Mouse (Mus musculus) brown adipose tissue, adult 24 weeks (tissue): ENCODE measurements around the gene Wiz. TPM values are rescaled to one million over a fixed set of nuclear protein-coding genes. Genes with fewer than 3 reads are reported as not detected.
A peak's percentile ranks its signal among the peaks of the same experiment; 100 is the strongest.

Source experiments
- H3K27ac ChIP-seq: fragments of 200-500 bp; replicated peaks from 2 replicates; pipeline ENCODE4 v1.5.1; 2012; ENCODE audit warnings: low read depth, mild to moderate bottlenecking, low read length
- H3K4me1 ChIP-seq: fragments of 200-500 bp; 2 replicates; pipeline ENCODE4 v1.6.1; 2012; ENCODE audit warnings: low read length, mixed read lengths; ENCODE audit not compliant: control insufficient read depth, insufficient read depth, insufficient read length
- H3K4me3 ChIP-seq: fragments of 200-500 bp; 2 replicates; pipeline ENCODE4 v1.5.1; 2012; ENCODE audit warnings: low read depth, mild to moderate bottlenecking, low read length, moderate library complexity; ENCODE audit not compliant: insufficient read depth
- polyA plus RNA-seq: library from polyadenylated mRNA; stranded (reverse); fragments of >200 nt; gene quantifications from 2 replicates; pipeline ENCODE4 v1.2.4, GENCODE M21; 2012; ENCODE audit not compliant: missing spikeins, insufficient read depth, insufficient read length

The Wiz gene
- polyA plus RNA-seq: 10.3 and 14.1 TPM in 2 replicates

DNA sequence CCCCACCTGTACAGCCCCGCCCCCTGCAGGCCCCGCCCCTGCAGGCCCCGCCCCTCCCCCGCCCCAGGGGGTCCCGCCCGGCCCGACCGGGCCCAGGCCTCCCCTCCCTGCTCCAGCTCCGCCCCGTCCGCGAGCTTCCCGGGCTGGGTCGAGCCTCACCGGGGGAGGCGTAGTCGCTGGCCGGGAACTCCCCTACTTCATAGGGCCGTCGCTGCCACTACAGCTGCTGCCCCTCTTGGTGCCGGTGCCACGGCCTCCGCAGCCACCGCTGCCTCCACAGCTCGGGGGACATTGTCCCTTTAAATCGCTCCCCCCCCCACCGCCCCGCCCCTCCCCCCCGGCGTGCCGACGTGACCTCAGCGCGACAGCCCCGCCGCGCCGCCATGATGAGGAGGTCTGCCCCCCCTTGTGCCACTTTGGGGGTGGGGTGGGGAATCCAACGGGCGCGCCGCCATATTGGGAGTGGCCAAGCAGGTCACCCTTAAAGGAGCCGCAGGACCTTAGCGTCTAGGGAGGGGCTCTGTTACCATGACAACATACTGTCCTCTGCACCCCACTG is at the start of gene Wiz:
Gene Wiz (minus strand): TSS at position 339 of the 559 bp plus-strand sequence.
- Histone ChIP-seq H3K27ac (peak within 1 kb of the TSS; percentile 94), H3K4me1 (peaks cover 4% of the 10 kb centered on the region; the same call in 1 of the 2 replicates), H3K4me3 (peak within 1 kb of the TSS; percentile 97)

DNA sequence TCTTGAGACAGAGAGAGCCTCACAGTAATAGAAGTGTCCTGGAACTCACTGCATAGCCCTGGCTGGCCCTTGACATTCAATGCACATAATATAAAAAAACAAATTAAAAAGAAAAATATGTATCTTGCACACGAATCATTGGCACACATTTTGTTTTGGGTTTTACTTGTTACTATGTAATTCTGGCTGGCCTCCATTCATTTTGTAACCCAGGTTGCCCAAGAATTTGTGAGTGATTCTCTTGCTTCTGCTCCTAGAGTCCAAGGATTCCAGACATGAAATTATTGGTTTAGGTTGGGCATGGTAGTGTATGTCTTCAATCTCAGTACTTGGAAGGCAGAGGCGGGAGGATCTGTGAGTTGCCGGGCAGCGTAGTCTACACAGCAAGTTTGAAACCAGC is 47.9 kb upstream of the Wiz start:
- H3K27ac ChIP-seq: no peak overlapping the region
- H3K4me3 ChIP-seq: no peak overlapping the region
- H3K4me1 ChIP-seq: peaks cover 10% of the 10 kb centered on the region

- no peak overlapping the region for H3K4me3 ChIP-seq
- peaks cover 7% of the 10 kb centered on the region for H3K4me1 ChIP-seq
- no peak overlapping the region for H3K27ac ChIP-seq
Measured at GRCm38 (mm10) chr17:32435151-32435550, 45.9 kb upstream of the Wiz start.

GRCm38 (mm10) chr17:32434324-32434723 is 45.1 kb upstream of the Wiz start:
- Histone ChIP-seq H3K27ac (no peak overlapping the region), H3K4me1 (peaks cover 5% of the 10 kb centered on the region), H3K4me3 (no peak overlapping the region)

GRCm38 (mm10) chr17:32431972-32432371 is 42.7 kb upstream of the Wiz start:
- Histone ChIP-seq H3K4me1 (peaks cover 5% of the 10 kb centered on the region), H3K27ac (no peak overlapping the region), H3K4me3 (no peak overlapping the region)

DNA sequence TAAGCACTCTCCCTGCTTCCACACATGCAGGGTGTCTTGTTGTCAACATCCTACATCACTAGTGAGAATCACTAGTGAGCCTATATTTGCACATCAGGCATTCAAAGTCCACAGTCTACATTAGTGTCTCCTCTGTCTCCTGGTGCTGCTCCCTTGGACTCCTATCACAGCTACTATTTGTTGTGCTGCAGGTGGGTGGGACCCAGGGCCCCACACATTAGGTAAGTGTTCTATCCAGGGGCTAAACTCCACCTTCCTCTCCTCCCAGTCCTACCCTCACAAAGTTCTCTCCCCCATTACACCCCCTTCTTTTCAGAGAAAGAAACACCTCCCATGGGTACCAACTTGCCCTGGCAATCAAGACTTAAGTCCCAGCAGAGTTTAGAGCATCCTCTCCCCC is 37.4 kb upstream of the Wiz start:
- Histone ChIP-seq H3K27ac (no peak overlapping the region), H3K4me1 (no peaks in the 10 kb centered on the region), H3K4me3 (no peak overlapping the region)

DNA sequence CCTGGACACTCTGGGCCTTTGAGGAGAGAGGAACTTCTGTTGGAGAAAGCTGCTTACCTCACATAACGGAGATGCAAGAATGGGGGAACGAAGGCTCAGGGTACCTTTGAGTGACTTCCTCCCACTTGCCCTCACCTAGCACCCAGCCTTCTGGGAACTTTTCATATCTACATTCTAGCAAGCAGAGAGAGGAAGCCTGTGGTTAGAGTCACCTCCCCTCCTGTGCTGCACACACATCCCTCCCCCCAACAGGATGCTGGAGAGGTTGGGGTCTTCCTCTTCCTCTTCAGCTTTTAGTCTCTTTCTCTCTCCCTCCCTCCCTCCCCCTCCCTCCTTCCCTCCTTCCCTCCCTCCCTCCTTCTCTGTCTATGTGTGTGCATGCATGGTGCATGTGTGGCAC is 34.8 kb upstream of the Wiz start, which contains the start of gene Pglyrp2:
Gene Pglyrp2 (minus strand): TSS at position 134 of the 400 bp plus-strand sequence.
- Histone ChIP-seq H3K4me1 (no peaks in the 10 kb centered on the region), H3K27ac (no peak within 1 kb of the TSS), H3K4me3 (no peak within 1 kb of the TSS)

DNA sequence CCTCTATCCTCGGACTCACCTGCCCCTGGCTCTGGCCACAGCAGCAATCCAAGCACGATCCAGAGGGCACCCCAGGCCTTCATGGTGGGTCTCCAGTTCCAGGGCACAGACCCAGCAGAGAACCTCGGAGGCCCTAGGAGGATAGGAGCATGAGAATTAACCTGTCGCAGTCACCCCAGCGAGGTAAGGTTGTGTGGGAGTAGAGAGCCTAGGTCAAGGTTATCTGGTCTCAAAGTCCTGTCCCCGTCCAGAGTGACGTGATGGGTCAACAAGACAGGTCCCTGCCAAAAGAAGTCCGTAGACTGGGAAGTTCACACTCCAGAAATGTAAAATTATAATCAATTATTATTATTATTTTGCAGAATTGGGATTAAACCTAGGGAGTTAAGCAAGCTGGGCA is 31.5 kb upstream of the Wiz start:
- no peak overlapping the region for H3K4me3 ChIP-seq
- H3K4me1 ChIP-seq: no peaks in the 10 kb centered on the region
- H3K27ac ChIP-seq: no peak overlapping the region

DNA sequence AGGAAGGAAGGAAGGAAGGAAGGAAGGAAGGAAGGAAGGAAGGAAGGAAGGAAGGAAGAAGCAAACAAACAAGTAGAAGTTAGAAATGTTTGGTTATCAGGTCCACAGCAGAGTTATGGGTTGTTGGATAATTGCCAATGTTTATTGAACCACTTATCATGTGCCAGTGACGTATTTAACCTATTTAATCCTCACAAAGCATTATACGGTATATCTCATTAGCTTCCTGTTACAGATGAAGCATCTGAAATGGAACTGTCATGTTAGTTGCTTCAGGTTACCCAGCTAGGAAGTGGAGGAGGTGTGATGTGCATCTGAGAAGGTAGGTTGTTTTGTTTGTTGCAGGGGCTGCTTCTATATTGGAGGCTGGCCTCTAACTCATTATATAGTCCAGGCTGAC is 30.8 kb upstream of the Wiz start:
- no peak overlapping the region for H3K4me3 ChIP-seq
- H3K4me1 ChIP-seq: no peaks in the 10 kb centered on the region
- no peak overlapping the region for H3K27ac ChIP-seq

DNA sequence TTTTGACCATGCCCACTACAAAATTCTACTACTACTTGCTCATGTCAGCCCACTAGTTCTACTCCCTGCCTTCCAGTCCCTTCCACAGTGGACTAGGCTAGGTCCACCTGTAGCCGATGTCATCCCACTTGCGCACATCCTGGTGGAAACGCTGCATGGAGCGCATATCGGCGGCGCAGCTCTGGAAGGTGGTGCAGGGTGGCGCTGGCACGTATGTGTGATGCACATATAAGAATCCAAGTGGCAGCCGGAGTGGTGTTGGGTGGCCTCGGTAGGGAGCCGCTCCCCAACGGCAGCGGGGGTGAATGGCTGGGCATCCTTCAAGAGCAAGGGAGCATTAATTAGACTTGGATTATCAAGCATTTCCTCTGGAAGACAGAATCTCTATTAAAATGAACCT is 27.5 kb upstream of the Wiz start:
- H3K27ac ChIP-seq: no peak overlapping the region
- H3K4me3 ChIP-seq: no peak overlapping the region
- no peaks in the 10 kb centered on the region for H3K4me1 ChIP-seq

GRCm38 (mm10) chr17:32415417-32416020 is 26.3 kb upstream of the Wiz start:
- no peak overlapping the region for H3K4me3 ChIP-seq

DNA sequence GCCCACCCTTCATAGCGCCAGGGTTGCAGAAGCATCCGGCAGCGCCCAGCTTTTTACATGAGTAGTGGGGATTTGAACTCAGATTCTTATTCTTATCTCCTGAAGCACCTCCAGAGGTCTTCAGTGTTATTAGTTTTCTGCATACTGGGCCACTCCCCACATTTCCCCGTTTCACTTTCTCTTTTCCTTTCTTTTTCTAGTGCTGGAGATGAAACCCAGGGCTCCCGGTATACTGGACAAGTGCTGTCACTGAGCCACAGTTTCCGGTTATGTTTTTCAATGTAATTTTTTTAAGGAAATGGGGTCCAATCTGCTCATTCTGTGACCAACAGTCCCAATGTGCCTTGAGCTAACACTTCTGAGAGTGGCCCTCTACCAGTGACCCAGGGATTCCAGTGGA is 22.7 kb upstream of the Wiz start:
- H3K27ac ChIP-seq: no peak overlapping the region
- no peak overlapping the region for H3K4me3 ChIP-seq
- H3K4me1 ChIP-seq: no peaks in the 10 kb centered on the region

More at GRCm38 (mm10) chr17:32415417-32416020, 26.3 kb upstream of the Wiz start:
- Histone ChIP-seq H3K4me1 (no peaks in the 10 kb centered on the region), H3K27ac (no peak overlapping the region)

GRCm38 (mm10) chr17:32403417-32403816 is 14.2 kb upstream of the Wiz start, which contains the start of gene Rasal3:
Rasal3 (minus strand) TSS chr17:32403583.
- Histone ChIP-seq H3K27ac (no peak within 1 kb of the TSS), H3K4me1 (no peaks in the 10 kb centered on the region), H3K4me3 (peak within 1 kb of the TSS; percentile 42)

- no peak overlapping the region for H3K27ac ChIP-seq
- peak overlapping the region; percentile 42 for H3K4me3 ChIP-seq
- H3K4me1 ChIP-seq: no peaks in the 10 kb centered on the region
Measured at GRCm38 (mm10) chr17:32402779-32403157, 13.5 kb upstream of the Wiz start.

DNA sequence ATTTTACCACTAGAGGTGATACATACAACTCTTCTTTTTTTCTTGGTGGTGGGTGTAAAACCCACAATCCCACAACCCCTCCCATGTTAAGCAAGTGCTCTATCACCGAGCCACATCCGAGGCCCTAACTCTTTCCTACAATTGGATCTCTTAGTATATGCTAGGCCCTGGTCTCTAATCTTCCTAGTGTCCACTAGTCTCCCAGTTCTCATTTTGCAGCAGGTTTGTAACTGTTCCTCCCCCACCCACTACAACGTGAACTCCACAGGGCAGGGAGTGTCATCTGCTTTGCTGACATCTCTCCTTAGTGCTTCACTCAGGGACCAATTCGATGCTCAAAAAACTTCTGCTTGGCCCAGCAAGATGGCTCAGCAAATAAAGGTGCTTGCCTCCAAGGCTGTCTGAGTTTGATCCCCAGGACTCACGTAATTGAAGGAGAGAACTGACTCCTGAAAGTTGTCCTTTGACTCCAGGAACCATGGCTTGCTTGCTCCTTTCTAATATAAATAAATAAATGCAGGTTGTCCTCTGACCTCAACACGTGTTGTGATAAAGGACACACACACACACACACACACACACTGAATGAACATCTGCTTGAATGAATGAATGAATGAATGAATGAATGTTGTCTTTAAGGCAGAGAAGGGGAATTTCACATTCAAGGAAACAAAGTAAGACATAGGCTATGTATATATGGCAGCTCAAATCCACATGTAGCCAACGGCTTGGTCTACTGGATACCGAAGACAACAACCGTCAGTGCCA is 13.0 kb upstream of the Wiz start:
- no peak overlapping the region for H3K4me3 ChIP-seq

More for the DNA sequence above, 13.0 kb upstream of the Wiz start:
- H3K4me1 ChIP-seq: no peaks in the 10 kb centered on the region
- H3K27ac ChIP-seq: no peak overlapping the region
